Mouse (Mus musculus): Measurements from ENCODE around the gene Zfp217. TPM values are rescaled to one million over a fixed set of nuclear protein-coding genes. Genes with fewer than 3 reads are reported as not detected.
A peak's percentile ranks its signal among the peaks of the same experiment; 100 is the strongest.

The Zfp217 gene
- polyA plus RNA-seq, 1 experiment from 2014 or later: 1.7 TPM

GRCm38 (mm10) chr2:170106000-170106399 lies 41.9 kb downstream of the Zfp217 start:
- H3K27ac ChIP-seq (replicated peaks): no peak overlapping the region
- DNase-seq (ENCODE audit: low spot score) (no peak), ATAC-seq (ENCODE audit: low FRiP score, low TSS enrichment) (no peak)
- no peak overlapping the region for H3K4me2 ChIP-seq (replicated peaks; ENCODE audit: low read depth)
- H3K36me3 ChIP-seq (ENCODE audit: control insufficient read depth, insufficient read depth, low read length): no peaks in the 10 kb centered on the region; the same call in 1 of the 2 replicates
- no peaks in the 10 kb centered on the region for H3K4me1 ChIP-seq (replicated peaks; ENCODE audit: control insufficient read depth, insufficient read depth)
- 57% methylated on average over 9 of the region's 9 CpGs for WGBS
- H3K9ac ChIP-seq (ENCODE audit: low read length): no peak overlapping the region
- H3K4me3 ChIP-seq (ENCODE audit: low read depth, low read length): no peak overlapping the region
- TF ChIP-seq CTCF (IDR thresholded peaks at IDR 0.05; ENCODE audit: low read depth) (no peak), EP300 (optimal IDR thresholded peaks at IDR 0.05) (no peak)
- H3K27me3 ChIP-seq (ENCODE audit: control insufficient read depth, insufficient read depth, low read length): no peaks in the 10 kb centered on the region
- H3K9me3 ChIP-seq (ENCODE audit: control insufficient read depth, low read length): no peaks in the 10 kb centered on the region

- Histone ChIP-seq H3K4me3 (ENCODE audit: low read depth, low read length) (no peak overlapping the region), H3K9ac (ENCODE audit: low read length) (no peak overlapping the region), H3K4me1 (replicated peaks; ENCODE audit: control insufficient read depth, insufficient read depth) (no peaks in the 10 kb centered on the region), H3K4me2 (replicated peaks; ENCODE audit: low read depth) (no peak overlapping the region), H3K9me3 (ENCODE audit: control insufficient read depth, low read length) (no peaks in the 10 kb centered on the region), H3K27me3 (ENCODE audit: control insufficient read depth, insufficient read depth, low read length) (no peaks in the 10 kb centered on the region), H3K36me3 (ENCODE audit: control insufficient read depth, insufficient read depth, low read length) (no peaks in the 10 kb centered on the region), H3K27ac (replicated peaks) (no peak overlapping the region)
- no peak for TF ChIP-seq EP300 (optimal IDR thresholded peaks at IDR 0.05)
- TF ChIP-seq CTCF (IDR thresholded peaks at IDR 0.05; ENCODE audit: low read depth): no peak
- DNase-seq (ENCODE audit: low spot score) (no peak), ATAC-seq (ENCODE audit: low FRiP score, low TSS enrichment) (no peak)
- WGBS: 79% methylated on average over 6 of the region's 6 CpGs
Observed at GRCm38 (mm10) chr2:170104396-170104795, 43.5 kb downstream of the Zfp217 start.

- DNase-seq (ENCODE audit: low spot score) (peak; percentile 64), ATAC-seq (ENCODE audit: low FRiP score, low TSS enrichment) (no peak)
- Histone ChIP-seq H3K9ac (ENCODE audit: low read length) (no peak overlapping the region), H3K9me3 (ENCODE audit: control insufficient read depth, low read length) (no peaks in the 10 kb centered on the region), H3K27me3 (ENCODE audit: control insufficient read depth, insufficient read depth, low read length) (no peaks in the 10 kb centered on the region), H3K36me3 (ENCODE audit: control insufficient read depth, insufficient read depth, low read length) (no peaks in the 10 kb centered on the region), H3K4me3 (ENCODE audit: low read depth, low read length) (no peak overlapping the region), H3K27ac (replicated peaks) (no peak overlapping the region), H3K4me1 (replicated peaks; ENCODE audit: control insufficient read depth, insufficient read depth) (no peaks in the 10 kb centered on the region), H3K4me2 (replicated peaks; ENCODE audit: low read depth) (no peak overlapping the region)
- TF ChIP-seq EP300 (optimal IDR thresholded peaks at IDR 0.05): no peak
- TF ChIP-seq CTCF (IDR thresholded peaks at IDR 0.05; ENCODE audit: low read depth): peak; percentile 87
- 47% methylated on average over 9 of the region's 9 CpGs for WGBS
Observed at GRCm38 (mm10) chr2:170103852-170104251, 44.1 kb downstream of the Zfp217 start.

- Histone ChIP-seq H3K27ac (replicated peaks) (no peak overlapping the region), H3K4me3 (ENCODE audit: low read depth, low read length) (no peak overlapping the region), H3K4me1 (replicated peaks; ENCODE audit: control insufficient read depth, insufficient read depth) (no peaks in the 10 kb centered on the region), H3K9ac (ENCODE audit: low read length) (no peak overlapping the region), H3K4me2 (replicated peaks; ENCODE audit: low read depth) (no peak overlapping the region), H3K27me3 (ENCODE audit: control insufficient read depth, insufficient read depth, low read length) (no peaks in the 10 kb centered on the region), H3K36me3 (ENCODE audit: control insufficient read depth, insufficient read depth, low read length) (no peaks in the 10 kb centered on the region), H3K9me3 (ENCODE audit: control insufficient read depth, low read length) (no peaks in the 10 kb centered on the region)
- ATAC-seq (ENCODE audit: low FRiP score, low TSS enrichment) (no peak), DNase-seq (ENCODE audit: low spot score) (no peak)
- TF ChIP-seq EP300 (optimal IDR thresholded peaks at IDR 0.05) (no peak), CTCF (IDR thresholded peaks at IDR 0.05; ENCODE audit: low read depth) (no peak)
- 78% methylated on average over 5 of the region's 5 CpGs for WGBS
Observed at GRCm38 (mm10) chr2:170103341-170103740, 44.6 kb downstream of the Zfp217 start.

- DNase-seq (ENCODE audit: low spot score) (no peak), ATAC-seq (ENCODE audit: low FRiP score, low TSS enrichment) (no peak)
- Histone ChIP-seq H3K27me3 (ENCODE audit: control insufficient read depth, insufficient read depth, low read length) (no peaks in the 10 kb centered on the region), H3K27ac (replicated peaks) (no peak overlapping the region), H3K36me3 (ENCODE audit: control insufficient read depth, insufficient read depth, low read length) (no peaks in the 10 kb centered on the region), H3K4me2 (replicated peaks; ENCODE audit: low read depth) (no peak overlapping the region), H3K9me3 (ENCODE audit: control insufficient read depth, low read length) (no peaks in the 10 kb centered on the region), H3K9ac (ENCODE audit: low read length) (no peak overlapping the region), H3K4me1 (replicated peaks; ENCODE audit: control insufficient read depth, insufficient read depth) (no peaks in the 10 kb centered on the region), H3K4me3 (ENCODE audit: low read depth, low read length) (no peak overlapping the region)
- TF ChIP-seq CTCF (IDR thresholded peaks at IDR 0.05; ENCODE audit: low read depth) (peak; percentile 31), EP300 (optimal IDR thresholded peaks at IDR 0.05) (no peak)
- WGBS: 73% methylated on average over 7 of the region's 7 CpGs
Observed at GRCm38 (mm10) chr2:170101932-170102331, 46.0 kb downstream of the Zfp217 start.

GRCm38 (mm10) chr2:170101132-170101531 lies 46.8 kb downstream of the Zfp217 start:
- peak; percentile 54 for ATAC-seq (ENCODE audit: low FRiP score, low TSS enrichment)
- TF ChIP-seq CTCF (IDR thresholded peaks at IDR 0.05; ENCODE audit: low read depth): peak; percentile 99
- TF ChIP-seq EP300 (optimal IDR thresholded peaks at IDR 0.05): no peak

More at GRCm38 (mm10) chr2:170101132-170101531, 46.8 kb downstream of the Zfp217 start:
- no peak overlapping the region for H3K4me3 ChIP-seq (ENCODE audit: low read depth, low read length)
- H3K4me1 ChIP-seq (replicated peaks; ENCODE audit: control insufficient read depth, insufficient read depth): no peaks in the 10 kb centered on the region
- H3K9me3 ChIP-seq (ENCODE audit: control insufficient read depth, low read length): no peaks in the 10 kb centered on the region
- H3K27ac ChIP-seq (replicated peaks): no peak overlapping the region
- DNase-seq (ENCODE audit: low spot score): peak; percentile 94
- WGBS: 2% methylated on average over 12 of the region's 12 CpGs
- H3K36me3 ChIP-seq (ENCODE audit: control insufficient read depth, insufficient read depth, low read length): no peaks in the 10 kb centered on the region
- no peak overlapping the region for H3K9ac ChIP-seq (ENCODE audit: low read length)
- no peaks in the 10 kb centered on the region for H3K27me3 ChIP-seq (ENCODE audit: control insufficient read depth, insufficient read depth, low read length)
- H3K4me2 ChIP-seq (replicated peaks; ENCODE audit: low read depth): no peak overlapping the region
